Mouse (Mus musculus): ENCODE data around the gene Agt. TPM values are rescaled to one million over a fixed set of nuclear protein-coding genes. Genes with fewer than 3 reads are reported as not detected.

Gene Agt
- polyA plus RNA-seq (2015; fragmentation: Nextera tagmentation; extraction: Ambion mirVana): 1.5 and 2.2 TPM in 2 replicates

- Histone ChIP-seq H3K9ac (replicated peaks; ENCODE audit: low read length) (no peak within 1 kb of the TSS), H3K36me3 (ENCODE audit: insufficient read depth, low read length) (no peaks in the 10 kb centered on the region), H3K4me1 (ENCODE audit: insufficient read depth, low read length) (no peaks in the 10 kb centered on the region), H3K27me3 (ENCODE audit: insufficient read depth, low read length) (no peaks in the 10 kb centered on the region), H3K9me3 (ENCODE audit: low read length) (no peaks in the 10 kb centered on the region), H3K4me3 (ENCODE audit: low read length) (no peak within 1 kb of the TSS), H3K27ac (ENCODE audit: low read length) (no peak within 1 kb of the TSS), H3K4me2 (replicated peaks; ENCODE audit: low read depth, low read length) (no peak within 1 kb of the TSS)
- ATAC-seq (ENCODE audit: low FRiP score, low TSS enrichment): no peak
- 86% methylated on average over 2 of the region's 2 CpGs for WGBS
These were observed at the start of gene Agt for GRCm38 (mm10) chr8:124569593-124569992. Gene Agt, minus strand, starts transcription at chr8:124569706.

GRCm38 (mm10) chr8:124618252-124618651 is 48.7 kb upstream of the Agt start:
- Histone ChIP-seq H3K9me3 (ENCODE audit: low read length) (no peaks in the 10 kb centered on the region), H3K27me3 (ENCODE audit: insufficient read depth, low read length) (0 out of 2 replicates have a peak, but pooled peaks cover 7% of the 10 kb centered on the region), H3K4me1 (ENCODE audit: insufficient read depth, low read length) (peaks cover 8% of the 10 kb centered on the region; the same call in 1 of the 2 replicates), H3K4me3 (ENCODE audit: low read length) (no peak overlapping the region), H3K9ac (replicated peaks; ENCODE audit: low read length) (no peak overlapping the region), H3K36me3 (ENCODE audit: insufficient read depth, low read length) (no peaks in the 10 kb centered on the region), H3K27ac (ENCODE audit: low read length) (no peak overlapping the region), H3K4me2 (replicated peaks; ENCODE audit: low read depth, low read length) (no peak overlapping the region)
- ATAC-seq (ENCODE audit: low FRiP score, low TSS enrichment): no peak
- WGBS: 59% methylated on average over 9 of the region's 9 CpGs

GRCm38 (mm10) chr8:124617266-124617869 is 47.9 kb upstream of the Agt start:
- 6% methylated on average over 17 of the region's 17 CpGs for WGBS
- Histone ChIP-seq H3K9ac (replicated peaks; ENCODE audit: low read length) (peak overlapping the region; percentile 34), H3K9me3 (ENCODE audit: low read length) (no peaks in the 10 kb centered on the region)

GRCm38 (mm10) chr8:124614325-124614724 is 44.8 kb upstream of the Agt start:
- no peak for ATAC-seq (ENCODE audit: low FRiP score, low TSS enrichment)
- Histone ChIP-seq H3K27me3 (ENCODE audit: insufficient read depth, low read length) (0 out of 2 replicates have a peak, but pooled peaks cover 7% of the 10 kb centered on the region), H3K9me3 (ENCODE audit: low read length) (no peaks in the 10 kb centered on the region), H3K4me3 (ENCODE audit: low read length) (no peak overlapping the region), H3K9ac (replicated peaks; ENCODE audit: low read length) (no peak overlapping the region), H3K27ac (ENCODE audit: low read length) (no peak overlapping the region), H3K36me3 (ENCODE audit: insufficient read depth, low read length) (no peaks in the 10 kb centered on the region), H3K4me1 (ENCODE audit: insufficient read depth, low read length) (peaks cover 8% of the 10 kb centered on the region; the same call in 1 of the 2 replicates), H3K4me2 (replicated peaks; ENCODE audit: low read depth, low read length) (no peak overlapping the region)
- WGBS: 83% methylated on average over 5 of the region's 6 CpGs

More at GRCm38 (mm10) chr8:124617266-124617869, 47.9 kb upstream of the Agt start:
- 0 out of 2 replicates have a peak, but pooled peaks cover 7% of the 10 kb centered on the region for H3K27me3 ChIP-seq (ENCODE audit: insufficient read depth, low read length)
- peak overlapping the region; percentile 36 for H3K4me3 ChIP-seq (ENCODE audit: low read length)
- H3K4me2 ChIP-seq (replicated peaks; ENCODE audit: low read depth, low read length): peak overlapping the region; percentile 58
- no peak overlapping the region for H3K27ac ChIP-seq (ENCODE audit: low read length)
- no peaks in the 10 kb centered on the region for H3K36me3 ChIP-seq (ENCODE audit: insufficient read depth, low read length)
- peak; percentile 72 for ATAC-seq (ENCODE audit: low FRiP score, low TSS enrichment)
- H3K4me1 ChIP-seq (ENCODE audit: insufficient read depth, low read length): peaks cover 8% of the 10 kb centered on the region; the same call in 1 of the 2 replicates

GRCm38 (mm10) chr8:124608972-124609353 is 39.5 kb upstream of the Agt start:
- Histone ChIP-seq H3K27ac (ENCODE audit: low read length) (0 out of 2 replicates have a peak overlapping the region, but pooled peaks have one; percentile 25), H3K9ac (replicated peaks; ENCODE audit: low read length) (no peak overlapping the region), H3K4me3 (ENCODE audit: low read length) (no peak overlapping the region), H3K9me3 (ENCODE audit: low read length) (no peaks in the 10 kb centered on the region), H3K27me3 (ENCODE audit: insufficient read depth, low read length) (no peaks in the 10 kb centered on the region), H3K36me3 (ENCODE audit: insufficient read depth, low read length) (no peaks in the 10 kb centered on the region), H3K4me1 (ENCODE audit: insufficient read depth, low read length) (no peaks in the 10 kb centered on the region), H3K4me2 (replicated peaks; ENCODE audit: low read depth, low read length) (no peak overlapping the region)
- no peak for ATAC-seq (ENCODE audit: low FRiP score, low TSS enrichment)
- 66% methylated on average over 9 of the region's 9 CpGs for WGBS

- Histone ChIP-seq H3K36me3 (ENCODE audit: insufficient read depth, low read length) (no peaks in the 10 kb centered on the region), H3K4me2 (replicated peaks; ENCODE audit: low read depth, low read length) (no peak overlapping the region), H3K27me3 (ENCODE audit: insufficient read depth, low read length) (no peaks in the 10 kb centered on the region), H3K4me1 (ENCODE audit: insufficient read depth, low read length) (no peaks in the 10 kb centered on the region), H3K27ac (ENCODE audit: low read length) (0 out of 2 replicates have a peak overlapping the region, but pooled peaks have one; percentile 25), H3K9me3 (ENCODE audit: low read length) (no peaks in the 10 kb centered on the region), H3K9ac (replicated peaks; ENCODE audit: low read length) (no peak overlapping the region), H3K4me3 (ENCODE audit: low read length) (no peak overlapping the region)
- ATAC-seq (ENCODE audit: low FRiP score, low TSS enrichment): no peak
- 62% methylated on average over 13 of the region's 13 CpGs for whole genome bisulfite sequencing
These were observed 38.9 kb upstream of the Agt start for GRCm38 (mm10) chr8:124608239-124608971.

GRCm38 (mm10) chr8:124604066-124604465 is 34.6 kb upstream of the Agt start:
- ATAC-seq (ENCODE audit: low FRiP score, low TSS enrichment): no peak
- H3K4me1 ChIP-seq (ENCODE audit: insufficient read depth, low read length): no peaks in the 10 kb centered on the region
- H3K27me3 ChIP-seq (ENCODE audit: insufficient read depth, low read length): no peaks in the 10 kb centered on the region
- H3K4me2 ChIP-seq (replicated peaks; ENCODE audit: low read depth, low read length): no peak overlapping the region
- H3K4me3 ChIP-seq (ENCODE audit: low read length): no peak overlapping the region
- WGBS: 62% methylated on average over 5 of the region's 5 CpGs
- no peak overlapping the region for H3K27ac ChIP-seq (ENCODE audit: low read length)
- H3K9ac ChIP-seq (replicated peaks; ENCODE audit: low read length): no peak overlapping the region
- H3K9me3 ChIP-seq (ENCODE audit: low read length): no peaks in the 10 kb centered on the region
- no peaks in the 10 kb centered on the region for H3K36me3 ChIP-seq (ENCODE audit: insufficient read depth, low read length)

GRCm38 (mm10) chr8:124589393-124589792 is 19.9 kb upstream of the Agt start:
- peaks cover 4% of the 10 kb centered on the region; the same call in 1 of the 2 replicates for H3K4me1 ChIP-seq (ENCODE audit: insufficient read depth, low read length)
- H3K27ac ChIP-seq (ENCODE audit: low read length): no peak overlapping the region
- WGBS: 73% methylated on average over 4 of the region's 4 CpGs
- H3K36me3 ChIP-seq (ENCODE audit: insufficient read depth, low read length): no peaks in the 10 kb centered on the region
- no peaks in the 10 kb centered on the region for H3K27me3 ChIP-seq (ENCODE audit: insufficient read depth, low read length)
- H3K4me2 ChIP-seq (replicated peaks; ENCODE audit: low read depth, low read length): no peak overlapping the region
- no peak overlapping the region for H3K9ac ChIP-seq (replicated peaks; ENCODE audit: low read length)
- H3K4me3 ChIP-seq (ENCODE audit: low read length): no peak overlapping the region
- ATAC-seq (ENCODE audit: low FRiP score, low TSS enrichment): no peak
- H3K9me3 ChIP-seq (ENCODE audit: low read length): no peaks in the 10 kb centered on the region

GRCm38 (mm10) chr8:124586556-124586955 is 17.1 kb upstream of the Agt start:
- Histone ChIP-seq H3K4me1 (ENCODE audit: insufficient read depth, low read length) (peaks cover 4% of the 10 kb centered on the region; the same call in 1 of the 2 replicates), H3K4me3 (ENCODE audit: low read length) (no peak overlapping the region), H3K27me3 (ENCODE audit: insufficient read depth, low read length) (no peaks in the 10 kb centered on the region), H3K27ac (ENCODE audit: low read length) (no peak overlapping the region), H3K9me3 (ENCODE audit: low read length) (no peaks in the 10 kb centered on the region), H3K9ac (replicated peaks; ENCODE audit: low read length) (no peak overlapping the region), H3K4me2 (replicated peaks; ENCODE audit: low read depth, low read length) (no peak overlapping the region), H3K36me3 (ENCODE audit: insufficient read depth, low read length) (no peaks in the 10 kb centered on the region)
- WGBS: 75% methylated on average over 2 of the region's 2 CpGs
- no peak for ATAC-seq (ENCODE audit: low FRiP score, low TSS enrichment)

Measured in kidney, embryonic 16.5 days (tissue).